Mouse (Mus musculus): ENCODE measurements around the gene Shroom4.

Gene Shroom4

GRCm38 (mm10) chrX:6496374-6496773 is 96.7 kb downstream of the Shroom4 start:
- DNase-seq, result no peak

DNA sequence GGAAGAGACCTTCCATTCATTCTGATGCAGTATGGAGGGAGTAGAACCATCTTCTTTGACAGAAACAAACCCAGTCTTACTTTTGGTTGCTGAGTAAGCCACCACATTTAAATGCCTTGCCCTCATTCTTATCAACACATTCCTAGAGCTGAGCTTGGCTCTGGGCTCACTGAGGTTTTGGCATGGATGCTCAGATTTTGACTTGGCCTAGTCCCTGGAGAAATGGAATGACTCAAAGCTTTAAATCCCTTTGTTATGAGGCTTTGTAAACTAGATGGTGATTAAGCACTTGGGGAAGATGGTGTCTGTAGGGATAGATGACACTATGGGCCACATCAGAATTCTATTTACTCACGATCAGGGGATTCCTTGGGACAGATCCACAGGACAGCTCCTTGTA is 102.2 kb downstream of the Shroom4 start:
- DNase-seq, result no peak

- no peak for DNase-seq
Measured at GRCm38 (mm10) chrX:6517217-6517616, 117.6 kb downstream of the Shroom4 start.

- DNase-seq, result no peak
Measured at GRCm38 (mm10) chrX:6518421-6518820, 118.8 kb downstream of the Shroom4 start.

- peak; percentile 3 for DNase-seq
Measured at GRCm38 (mm10) chrX:6522935-6523334, 123.3 kb downstream of the Shroom4 start.

GRCm38 (mm10) chrX:6536636-6537035 is 137.0 kb downstream of the Shroom4 start:
- DNase-seq, result no peak

DNA sequence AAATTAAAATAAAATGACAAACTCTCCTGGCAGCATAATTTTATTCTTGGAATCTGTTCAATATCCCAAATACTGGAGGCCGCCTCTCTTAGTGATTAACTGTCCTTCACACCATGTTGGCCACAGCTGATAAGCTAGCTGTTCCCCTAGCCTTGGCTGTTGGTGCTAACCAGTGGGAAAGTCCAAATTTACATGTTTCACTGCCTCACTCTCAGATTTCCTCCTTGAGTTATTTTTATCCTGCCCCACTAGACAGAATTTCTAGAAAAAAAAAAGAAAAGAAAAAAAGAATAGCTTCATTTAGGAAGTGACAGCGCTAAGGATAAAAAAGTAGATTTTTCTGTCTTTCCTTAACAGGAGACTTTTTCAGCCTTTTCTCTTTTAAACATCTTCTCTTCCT is 138.0 kb downstream of the Shroom4 start:
- no peak for DNase-seq

DNA sequence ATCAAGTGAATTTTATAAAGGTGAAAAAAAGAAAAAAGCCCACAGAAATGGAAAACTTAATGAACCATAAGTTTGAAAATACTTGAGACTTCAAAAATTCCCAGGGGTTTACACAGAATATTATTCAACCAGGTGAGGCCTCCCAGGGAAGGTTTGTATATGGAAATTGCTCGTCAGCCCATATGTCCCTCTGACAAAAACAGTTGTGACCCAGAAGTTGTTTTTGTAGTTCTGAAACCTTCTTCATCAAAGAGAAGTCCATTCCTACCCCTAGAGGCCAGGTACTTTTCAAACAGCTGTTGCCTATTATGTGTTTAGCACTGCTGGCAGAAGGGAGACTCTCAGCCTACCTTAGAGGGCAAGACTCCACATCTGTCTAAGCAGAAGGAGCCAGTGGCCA is 165.4 kb downstream of the Shroom4 start:
- no peak for DNase-seq

GRCm38 (mm10) chrX:6574511-6574910 is 174.9 kb downstream of the Shroom4 start:
- DNase-seq, result no peak

DNA sequence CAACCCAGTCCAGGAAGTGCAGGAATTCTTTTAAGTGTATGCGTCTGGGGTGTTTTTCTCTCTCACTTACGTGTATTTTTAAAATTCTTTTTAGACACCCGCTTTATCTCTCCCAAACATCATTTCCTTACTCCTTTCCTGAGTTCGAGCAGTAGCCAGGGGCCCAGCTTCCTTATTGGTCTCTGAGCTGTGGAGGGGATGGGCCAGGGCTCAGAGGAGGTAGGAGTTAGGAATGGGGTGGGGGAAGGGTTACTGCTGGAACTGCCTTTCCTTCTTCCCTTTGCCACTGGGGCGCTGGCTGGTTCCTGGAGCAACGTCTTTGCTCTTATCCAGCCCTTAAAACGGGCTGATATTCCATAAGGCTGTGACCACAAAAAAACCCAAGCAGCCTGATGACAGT is 177.3 kb downstream of the Shroom4 start:
- DNase-seq, result no peak

- DNase-seq, result no peak
Measured at GRCm38 (mm10) chrX:6580671-6581070, 181.0 kb downstream of the Shroom4 start.

- no peak for DNase-seq
Measured at GRCm38 (mm10) chrX:6581181-6581580, 181.5 kb downstream of the Shroom4 start.

DNA sequence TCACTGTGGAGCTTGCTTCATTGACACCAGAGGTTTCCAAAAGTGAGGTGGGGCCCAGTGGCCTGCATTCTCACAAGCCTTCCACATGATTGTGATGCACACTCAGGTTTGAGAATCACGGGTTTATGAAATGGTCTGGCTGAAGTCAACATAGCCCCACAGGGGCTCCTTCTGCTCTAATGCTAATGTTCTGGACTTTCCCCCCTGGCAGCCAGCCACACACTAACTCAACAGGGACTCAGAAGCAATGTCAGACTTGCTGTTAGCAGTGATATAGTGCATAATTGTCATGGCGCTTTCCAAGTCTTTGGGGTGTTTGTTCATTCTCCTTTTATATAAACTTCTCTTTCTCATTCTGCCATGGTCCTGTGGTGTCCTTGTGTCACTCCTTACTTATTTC is 183.0 kb downstream of the Shroom4 start:
- no peak for DNase-seq

DNA sequence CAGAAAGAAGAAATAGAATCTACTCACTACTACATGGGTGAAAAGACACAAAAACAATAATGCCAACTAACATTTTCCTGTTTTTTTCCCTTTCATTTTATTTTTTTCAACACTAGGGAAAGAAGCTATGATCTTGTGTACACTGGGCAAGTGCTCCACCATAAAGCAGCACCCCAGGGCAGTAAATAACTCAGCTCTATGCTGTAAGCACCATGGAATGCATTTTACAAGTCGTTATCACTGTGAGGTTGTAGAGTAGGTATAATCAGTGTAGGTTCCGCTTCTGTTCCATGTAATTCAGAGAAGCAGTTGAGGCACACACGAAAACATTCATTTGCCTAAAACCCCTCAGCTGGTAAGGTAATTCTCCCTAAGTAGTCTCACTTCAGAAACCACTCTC is 194.5 kb downstream of the Shroom4 start:
- no peak for DNase-seq

DNA sequence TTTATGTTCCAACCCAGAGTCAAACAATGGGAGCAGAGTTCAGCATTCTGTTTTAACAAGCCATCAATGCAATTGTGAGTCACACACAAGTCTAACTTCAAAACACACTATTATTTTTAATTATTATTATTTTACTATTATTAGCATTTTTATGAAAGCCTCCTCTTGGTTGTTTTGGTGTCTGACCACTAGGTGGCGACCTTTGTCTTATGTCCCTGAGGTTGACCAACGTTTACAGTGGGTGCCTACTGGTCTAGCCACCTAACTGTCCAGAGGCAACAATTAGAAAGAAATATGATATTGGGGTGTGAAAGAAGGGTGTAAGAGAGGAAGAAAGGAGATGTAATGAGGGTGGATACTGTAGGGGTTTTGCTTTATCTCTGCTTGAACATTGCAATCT is 254.4 kb downstream of the Shroom4 start:
- no peak for DNase-seq

GRCm38 (mm10) chrX:6658820-6659324 is 259.2 kb downstream of the Shroom4 start:
- no peak for DNase-seq

All from cerebellum, adult 8-10 months (tissue).